ENCODE assay signal across 30 mouse cellular contexts in the genomic region with DNA sequence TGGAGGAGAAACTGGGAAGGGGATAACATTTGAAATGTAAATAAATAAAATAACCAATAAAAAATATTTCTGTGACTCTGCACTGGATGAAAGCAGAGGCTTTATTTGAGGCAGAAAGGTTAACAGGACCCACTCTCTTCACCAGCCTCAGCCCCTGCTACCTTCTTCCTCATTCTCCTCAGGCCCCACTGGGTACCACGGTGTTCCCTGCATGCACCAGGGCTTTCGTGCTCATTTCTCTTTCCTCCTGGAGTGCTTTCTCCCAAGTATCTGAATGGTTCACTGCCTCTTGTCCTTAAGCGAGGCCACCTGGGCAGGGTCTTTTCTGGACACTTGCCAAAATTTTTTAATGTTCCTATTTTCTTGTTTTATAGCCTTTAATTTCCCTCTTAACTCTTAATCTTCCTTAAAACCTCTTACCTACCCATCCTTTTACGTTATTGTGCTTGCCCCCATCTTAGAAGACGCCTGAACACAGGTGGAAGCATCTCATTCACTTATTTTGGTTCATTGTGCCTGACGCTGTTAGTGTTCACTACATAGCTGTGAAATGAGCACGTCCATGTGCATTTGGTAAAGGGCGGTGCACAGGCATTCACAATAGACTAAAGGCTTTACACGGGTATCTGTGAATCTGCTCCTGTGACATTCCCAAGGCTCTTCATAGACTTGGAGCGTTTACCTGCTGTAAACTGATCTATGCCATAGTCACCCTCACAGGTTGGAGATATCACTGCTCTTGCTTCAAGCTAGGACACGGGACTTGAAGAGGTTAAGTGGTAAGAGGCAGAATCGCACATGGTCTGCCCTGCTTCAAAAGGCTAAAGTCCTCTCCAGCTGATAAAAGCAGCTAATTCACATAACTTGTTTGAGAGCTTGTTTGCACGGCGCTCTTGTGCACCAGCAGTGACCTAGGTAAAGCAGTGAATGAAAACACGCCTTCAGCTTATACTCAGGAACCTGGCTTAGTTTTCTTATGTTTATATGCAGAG. TPM values are rescaled to one million over a fixed set of nuclear protein-coding genes. Genes with fewer than 3 reads are reported as not detected.
DNase-seq lines count a peak whose midpoint lies in the region; ATAC-seq and TF ChIP-seq lines count a peak whose summit lies in the region.
"Had no signal": no experiment of that assay in that cellular context is flagged by ENCODE, and none has a peak within 500 bp of the region (broad histone marks: within the 10 kb centered on the region; RNA-seq: fewer than 3 reads in every experiment).

No protein-coding gene starts in this region.

- intact Hi-C loops in gastrocnemius, postnatal 14 days (cut with DNase I; ENCODE audit: low total_unique reads), result no loop called here

- TF ChIP-seq EP300 in stomach, postnatal 0 days (optimal IDR thresholded peaks at IDR 0.05), result no peak

- H3K9me3 ChIP-seq in lung, embryonic 14.5 days (ENCODE audit: low read depth, low read length), result no peaks in the 10 kb centered on the region
- no peaks in the 10 kb centered on the region for H3K9me3 ChIP-seq in intestine, postnatal 0 days (ENCODE audit: control insufficient read depth)
- H3K9me3 ChIP-seq in stomach, postnatal 0 days (ENCODE audit: control insufficient read depth, low read length), result no peaks in the 10 kb centered on the region
- H3K9me3 ChIP-seq in liver, embryonic 12.5 days (replicated peaks), result no peaks in the 10 kb centered on the region
- H3K9me3 ChIP-seq: embryonic facial prominence, embryonic 10.5 days; forebrain, embryonic 12.5 days; midbrain, embryonic 10.5 days; neural tube, embryonic 15.5 days had no signal

- ATAC-seq in lung, embryonic 14.5 days (ENCODE audit: insufficient read depth), result peak; percentile 41; the same call in 1 of the 2 replicates
- ATAC-seq in intestine, postnatal 0 days, result peak; percentile 82
- ATAC-seq in stomach, postnatal 0 days (ENCODE audit: low FRiP score, low TSS enrichment), result peak; percentile 88
- no peak for ATAC-seq in liver, embryonic 12.5 days
- ATAC-seq: inflammation-experienced regulatory T-cells, adult 6 months had no signal

- no peak overlapping the region for H3K4me3 ChIP-seq in lung, embryonic 14.5 days (ENCODE audit: low read depth, low read length)
- no peak overlapping the region for H3K4me3 ChIP-seq in intestine, postnatal 0 days (ENCODE audit: low read depth, low read length)
- no peak overlapping the region for H3K4me3 ChIP-seq in stomach, postnatal 0 days (ENCODE audit: low read depth, low read length)
- H3K4me3 ChIP-seq in liver, embryonic 12.5 days, result no peak overlapping the region
- H3K4me3 ChIP-seq: embryonic facial prominence, embryonic 10.5 days; forebrain, embryonic 12.5 days; midbrain, embryonic 10.5 days; neural tube, embryonic 15.5 days had no signal

- no peak for TF ChIP-seq CTCF in lung, embryonic 14.5 days (IDR thresholded peaks at IDR 0.05; ENCODE audit: low read depth)
- TF ChIP-seq CTCF in intestine, postnatal 0 days (IDR thresholded peaks at IDR 0.05; ENCODE audit: low read depth), result no peak
- TF ChIP-seq CTCF in stomach, postnatal 0 days (IDR thresholded peaks at IDR 0.05; ENCODE audit: low read depth), result no peak

- WGBS in lung, embryonic 14.5 days, result 54% methylated on average over 15 of the region's 15 CpGs
- 50% methylated on average over 15 of the region's 15 CpGs for WGBS in intestine, postnatal 0 days
- WGBS in stomach, postnatal 0 days, result 59% methylated on average over 15 of the region's 15 CpGs
- WGBS in liver, embryonic 12.5 days (ENCODE audit: insufficient replicate concordance), result 62% methylated on average over 15 of the region's 15 CpGs

- H3K27ac ChIP-seq in lung, embryonic 14.5 days (ENCODE audit: low read depth), result no peak overlapping the region
- no peak overlapping the region for H3K27ac ChIP-seq in intestine, postnatal 0 days (ENCODE audit: low read depth, low read length)
- no peak overlapping the region for H3K27ac ChIP-seq in stomach, postnatal 0 days (replicated peaks)
- H3K27ac ChIP-seq in liver, embryonic 12.5 days, result no peak overlapping the region
- H3K27ac ChIP-seq: embryonic facial prominence, embryonic 10.5 days; forebrain, embryonic 12.5 days; kidney, postnatal 0 days; liver, embryonic 14.5 days; midbrain, embryonic 10.5 days; neural tube, embryonic 15.5 days had no signal

- H3K27me3 ChIP-seq in lung, embryonic 14.5 days (ENCODE audit: insufficient read depth, low read length), result no peaks in the 10 kb centered on the region
- H3K27me3 ChIP-seq in intestine, postnatal 0 days (replicated peaks; ENCODE audit: control insufficient read depth, insufficient read depth, low read length), result no peaks in the 10 kb centered on the region
- H3K27me3 ChIP-seq in stomach, postnatal 0 days (ENCODE audit: control insufficient read depth, insufficient read depth, low read length), result no peaks in the 10 kb centered on the region
- H3K27me3 ChIP-seq in liver, embryonic 12.5 days (replicated peaks), result no peaks in the 10 kb centered on the region
- H3K27me3 ChIP-seq: CH12.LX; neural tube, embryonic 15.5 days had no signal

- H3K4me2 ChIP-seq in lung, embryonic 14.5 days, result 0 out of 2 replicates have a peak overlapping the region, but pooled peaks have one; percentile 2
- no peak overlapping the region for H3K4me2 ChIP-seq in intestine, postnatal 0 days (replicated peaks; ENCODE audit: low read depth)
- no peak overlapping the region; the same call in 1 of the 2 replicates for H3K4me2 ChIP-seq in stomach, postnatal 0 days (replicated peaks; ENCODE audit: low read depth)
- no peak overlapping the region for H3K4me2 ChIP-seq in liver, embryonic 12.5 days
- H3K4me2 ChIP-seq: forebrain, embryonic 12.5 days; hindbrain, embryonic 14.5 days; neural tube, embryonic 15.5 days had no signal

- H3K9ac ChIP-seq in lung, embryonic 14.5 days, result no peak overlapping the region
- no peak overlapping the region for H3K9ac ChIP-seq in intestine, postnatal 0 days (ENCODE audit: low read depth, low read length)
- H3K9ac ChIP-seq in stomach, postnatal 0 days (ENCODE audit: low read length), result no peak overlapping the region
- H3K9ac ChIP-seq in liver, embryonic 12.5 days, result no peak overlapping the region
- H3K9ac ChIP-seq: forebrain, embryonic 12.5 days; hindbrain, embryonic 14.5 days; liver, embryonic 14.5 days; neural tube, embryonic 15.5 days had no signal

- DNase-seq in lung, embryonic 14.5 days, result peak; percentile 45
- DNase-seq in lung, postnatal 14 days, result no peak
- DNase-seq in lung, postnatal 25 days (ENCODE audit: low spot score), result peak; percentile 62
- peak; percentile 58 for DNase-seq in stomach, postnatal 0 days (ENCODE audit: low spot score)
- DNase-seq in gastrocnemius, postnatal 14 days, result no peak
- DNase-seq: adrenal gland, adult 2 months; B cell, adult 2 months; cerebellum, adult 11-12 months; cerebellum, postnatal 10 days; gastrocnemius, postnatal 36 days; heart, postnatal 4 days; spleen, adult 18-20 months; thymus, adult 18-20 months; thymus, postnatal 36 days had no signal

- no peaks in the 10 kb centered on the region for H3K36me3 ChIP-seq in lung, embryonic 14.5 days (ENCODE audit: insufficient read depth)
- no peaks in the 10 kb centered on the region for H3K36me3 ChIP-seq in intestine, postnatal 0 days (ENCODE audit: control insufficient read depth, insufficient read depth)
- H3K36me3 ChIP-seq in stomach, postnatal 0 days (ENCODE audit: control insufficient read depth, insufficient read depth, low read length), result no peaks in the 10 kb centered on the region
- no peaks in the 10 kb centered on the region for H3K36me3 ChIP-seq in liver, embryonic 12.5 days
- H3K36me3 ChIP-seq: embryonic facial prominence, embryonic 10.5 days; forebrain, embryonic 12.5 days; G1E; midbrain, embryonic 10.5 days; neural tube, embryonic 15.5 days had no signal

- peaks cover 10% of the 10 kb centered on the region for H3K4me1 ChIP-seq in lung, embryonic 14.5 days (ENCODE audit: insufficient read depth)
- 0 out of 2 replicates have a peak, but pooled peaks cover 3% of the 10 kb centered on the region for H3K4me1 ChIP-seq in intestine, postnatal 0 days (replicated peaks; ENCODE audit: control insufficient read depth, insufficient read depth, low read length)
- no peaks in the 10 kb centered on the region for H3K4me1 ChIP-seq in stomach, postnatal 0 days (replicated peaks; ENCODE audit: control insufficient read depth, insufficient read depth)
- H3K4me1 ChIP-seq in liver, embryonic 12.5 days, result no peaks in the 10 kb centered on the region

RNA-seq across cellular contexts. Expression of gene Cpvl, which starts 41.0 kb away (rescaled TPM):
- polyA plus RNA-seq in lung, embryonic 14.5 days (2014; fragmentation: Nextera tagmentation; extraction: Ambion mirVana), result 0.16 and 0.32 TPM in 2 replicates
- polyA plus RNA-seq in intestine, postnatal 0 days (2015; fragmentation: Nextera tagmentation; extraction: Ambion mirVana), result 0.77 and 0.82 TPM in 2 replicates
- 0.06 and 0.15 TPM in 2 replicates for polyA plus RNA-seq in stomach, postnatal 0 days (2015; fragmentation: Nextera tagmentation; extraction: Ambion mirVana)
- total RNA-seq in gastrocnemius, postnatal 14 days (2021), result not detected
- polyA plus RNA-seq in liver, embryonic 12.5 days (2016; fragmentation: Nextera tagmentation; extraction: Ambion mirVana), result not detected in 2 replicates
- total RNA-seq: adrenal gland, adult 2 months; CH12.LX; G1E; gastrocnemius, postnatal 36 days; heart, adult 8-10 months; heart, postnatal 4 days; layer of hippocampus, adult 18-20 months had no signal
- polyA plus RNA-seq: adrenal gland, adult 2 months; cortical plate, adult 2 months; forebrain, embryonic 12.5 days; G1E; heart, embryonic 16.5 days; hindbrain, embryonic 14.5 days; inflammation-experienced regulatory T-cells, adult 6 months; liver, embryonic 14.5 days had no signal

Comparison
In these comparisons a context has a peak if more than half of its experiments do, and no peak if none do; other contexts are left out.
1. DNase-seq: peak in lung, embryonic 14.5 days (single experiment), lung, postnatal 25 days (single experiment) and stomach, postnatal 0 days (single experiment); none in lung, postnatal 14 days (single experiment) and gastrocnemius, postnatal 14 days (single experiment).